Mouse (Mus musculus): ENCODE measurements around the gene Dpf2. TPM values are rescaled to one million over a fixed set of nuclear protein-coding genes. Genes with fewer than 3 reads are reported as not detected.

Dpf2 gene
- polyA plus RNA-seq, 1 experiment from 2014 or later, result 188 TPM

DNA sequence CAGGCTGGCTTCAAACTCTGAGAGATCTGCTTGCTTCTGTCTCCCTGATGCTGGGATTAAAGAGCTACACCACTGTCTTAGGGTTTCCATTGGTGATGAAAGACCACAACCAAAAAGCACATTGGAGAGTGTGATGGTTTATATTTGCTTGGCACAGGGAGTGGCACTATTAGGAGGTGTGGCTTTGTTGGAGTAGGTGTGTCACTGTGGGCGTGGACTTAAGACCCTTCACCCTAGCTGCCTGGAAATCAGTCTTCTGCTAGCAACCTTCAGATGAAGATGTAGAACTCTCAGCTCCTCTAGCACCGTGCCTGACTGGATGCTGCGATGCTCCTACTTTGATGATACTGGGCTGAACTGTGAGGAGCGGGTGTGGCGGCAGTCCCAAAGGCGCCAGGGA lies 25.7 kb upstream of the Dpf2 start:
- H3K4me2 ChIP-seq (replicated peaks; ENCODE audit: low read depth, low read length), result no peak overlapping the region
- H3K9me3 ChIP-seq (ENCODE audit: low read length), result no peaks in the 10 kb centered on the region
- H3K27me3 ChIP-seq (ENCODE audit: insufficient read depth, low read length), result no peaks in the 10 kb centered on the region
- no peak overlapping the region for H3K9ac ChIP-seq (replicated peaks; ENCODE audit: low read length)
- H3K4me3 ChIP-seq (ENCODE audit: low read length), result no peak overlapping the region
- H3K4me1 ChIP-seq (ENCODE audit: insufficient read depth, low read length), result peaks cover 46% of the 10 kb centered on the region
- peaks cover 3% of the 10 kb centered on the region; the same call in 1 of the 2 replicates for H3K36me3 ChIP-seq (ENCODE audit: insufficient read depth, low read length)
- WGBS, result 90% methylated on average over 6 of the region's 6 CpGs
- no peak overlapping the region for H3K27ac ChIP-seq (ENCODE audit: low read length)
- ATAC-seq (ENCODE audit: low FRiP score, low TSS enrichment), result no peak

DNA sequence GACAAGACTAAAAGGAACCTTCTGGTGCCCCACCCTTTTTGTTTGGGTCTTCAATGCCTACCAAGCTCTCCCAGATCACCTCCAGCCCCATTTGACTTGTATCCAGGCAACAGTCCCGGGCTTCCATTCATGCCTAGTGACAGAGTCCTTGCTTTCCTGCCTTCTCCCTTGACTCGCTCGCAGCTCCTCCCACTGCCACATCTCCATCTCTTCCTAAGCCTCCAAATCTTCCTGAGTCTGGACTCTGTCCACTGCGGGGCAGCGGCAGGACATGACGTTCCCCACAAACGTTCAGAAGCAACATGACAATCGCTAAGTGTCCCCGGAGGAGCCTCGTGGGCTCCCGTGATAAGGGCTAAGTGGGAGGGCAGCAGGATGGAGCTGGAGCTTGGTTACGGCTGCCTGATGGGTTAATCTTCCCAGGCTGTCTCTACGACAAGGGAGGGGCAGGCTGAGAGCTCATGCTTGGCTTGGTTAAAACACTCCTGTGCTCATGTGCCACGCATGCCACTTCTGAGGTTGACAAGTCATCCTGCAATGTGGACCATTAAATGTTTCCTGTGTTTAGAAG lies 25.1 kb upstream of the Dpf2 start:
- no peak overlapping the region for H3K27ac ChIP-seq (ENCODE audit: low read length)
- WGBS, result 22% methylated on average over 14 of the region's 14 CpGs
- no peak overlapping the region for H3K4me3 ChIP-seq (ENCODE audit: low read length)
- peaks cover 46% of the 10 kb centered on the region for H3K4me1 ChIP-seq (ENCODE audit: insufficient read depth, low read length)
- no peaks in the 10 kb centered on the region for H3K27me3 ChIP-seq (ENCODE audit: insufficient read depth, low read length)
- no peak overlapping the region for H3K9ac ChIP-seq (replicated peaks; ENCODE audit: low read length)
- 0 out of 2 replicates have a peak overlapping the region, but pooled peaks have one; percentile 13 for H3K4me2 ChIP-seq (replicated peaks; ENCODE audit: low read depth, low read length)
- H3K36me3 ChIP-seq (ENCODE audit: insufficient read depth, low read length), result no peaks in the 10 kb centered on the region; the same call in 1 of the 2 replicates
- ATAC-seq (ENCODE audit: low FRiP score, low TSS enrichment), result no peak
- H3K9me3 ChIP-seq (ENCODE audit: low read length), result no peaks in the 10 kb centered on the region

DNA sequence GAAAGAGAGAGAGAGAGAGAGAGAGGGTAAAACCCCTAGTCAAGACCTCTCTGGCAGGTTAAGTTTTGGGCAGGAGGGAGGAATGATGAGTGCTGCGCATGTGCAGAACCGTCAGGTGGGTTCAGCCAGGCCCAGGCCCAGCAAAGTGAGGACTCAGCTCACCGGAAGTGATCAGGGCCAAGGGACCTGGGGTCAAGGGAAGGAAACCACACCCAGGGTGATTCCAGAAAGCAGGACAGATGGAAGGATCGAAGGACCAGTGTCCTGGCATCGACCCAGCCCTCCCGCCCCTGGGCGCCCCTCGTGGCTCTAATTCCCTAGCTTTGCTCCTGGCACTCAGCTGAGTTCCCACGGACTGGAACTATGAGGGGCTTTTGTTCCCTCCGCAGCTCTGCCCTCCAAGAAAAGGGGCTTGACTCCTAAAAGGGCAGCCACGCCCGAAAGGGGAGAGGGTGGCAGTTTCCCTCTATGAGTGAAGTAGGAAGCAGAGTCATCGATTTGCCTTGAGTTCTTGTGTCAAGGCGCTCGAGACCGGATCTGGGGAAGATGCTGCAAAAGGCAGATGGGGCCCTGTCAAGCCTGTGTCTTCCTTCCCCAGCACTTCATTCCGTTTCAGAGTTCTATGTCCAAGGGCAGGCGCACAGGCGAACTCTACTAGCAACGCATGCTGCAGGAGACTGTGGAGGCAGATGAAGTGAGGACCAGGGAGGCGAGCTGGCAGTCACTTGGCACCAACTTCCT lies 24.5 kb upstream of the Dpf2 start:
- Histone ChIP-seq H3K9me3 (ENCODE audit: low read length) (no peaks in the 10 kb centered on the region), H3K27ac (ENCODE audit: low read length) (no peak overlapping the region), H3K4me2 (replicated peaks; ENCODE audit: low read depth, low read length) (no peak overlapping the region), H3K9ac (replicated peaks; ENCODE audit: low read length) (0 out of 2 replicates have a peak overlapping the region, but pooled peaks have one; percentile 1), H3K36me3 (ENCODE audit: insufficient read depth, low read length) (no peaks in the 10 kb centered on the region; the same call in 1 of the 2 replicates), H3K4me1 (ENCODE audit: insufficient read depth, low read length) (peaks cover 46% of the 10 kb centered on the region), H3K27me3 (ENCODE audit: insufficient read depth, low read length) (no peaks in the 10 kb centered on the region), H3K4me3 (ENCODE audit: low read length) (no peak overlapping the region)
- WGBS, result 79% methylated on average over 21 of the region's 21 CpGs
- ATAC-seq (ENCODE audit: low FRiP score, low TSS enrichment), result no peak

DNA sequence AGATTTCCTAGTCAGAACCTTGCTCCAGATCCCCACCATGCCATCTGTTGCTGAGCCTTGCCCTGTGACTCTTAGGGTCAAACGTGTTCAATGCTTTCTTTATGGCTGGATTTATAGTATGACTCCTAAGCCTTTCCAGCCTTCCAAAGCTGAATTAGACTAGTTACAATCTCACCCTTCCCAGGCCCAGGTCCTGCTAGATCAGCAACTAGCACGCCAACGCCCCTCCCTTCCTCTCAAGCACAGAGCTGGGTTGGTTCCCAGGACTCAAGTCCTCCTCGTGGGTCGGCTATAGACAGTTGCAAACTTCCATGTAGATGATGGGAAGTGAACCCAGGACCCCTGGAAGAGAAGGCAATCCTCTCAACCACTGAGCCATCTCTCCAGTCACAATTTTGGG lies 22.9 kb upstream of the Dpf2 start:
- Histone ChIP-seq H3K4me1 (ENCODE audit: insufficient read depth, low read length) (peaks cover 49% of the 10 kb centered on the region), H3K27me3 (ENCODE audit: insufficient read depth, low read length) (no peaks in the 10 kb centered on the region), H3K4me2 (replicated peaks; ENCODE audit: low read depth, low read length) (0 out of 2 replicates have a peak overlapping the region, but pooled peaks have one; percentile 17), H3K4me3 (ENCODE audit: low read length) (no peak overlapping the region), H3K9me3 (ENCODE audit: low read length) (no peaks in the 10 kb centered on the region), H3K9ac (replicated peaks; ENCODE audit: low read length) (no peak overlapping the region; the same call in 1 of the 2 replicates), H3K27ac (ENCODE audit: low read length) (peak overlapping the region; percentile 67), H3K36me3 (ENCODE audit: insufficient read depth, low read length) (no peaks in the 10 kb centered on the region)
- peak; percentile 47; the same call in 1 of the 2 replicates for ATAC-seq (ENCODE audit: low FRiP score, low TSS enrichment)
- 41% methylated on average over 5 of the region's 5 CpGs for WGBS

DNA sequence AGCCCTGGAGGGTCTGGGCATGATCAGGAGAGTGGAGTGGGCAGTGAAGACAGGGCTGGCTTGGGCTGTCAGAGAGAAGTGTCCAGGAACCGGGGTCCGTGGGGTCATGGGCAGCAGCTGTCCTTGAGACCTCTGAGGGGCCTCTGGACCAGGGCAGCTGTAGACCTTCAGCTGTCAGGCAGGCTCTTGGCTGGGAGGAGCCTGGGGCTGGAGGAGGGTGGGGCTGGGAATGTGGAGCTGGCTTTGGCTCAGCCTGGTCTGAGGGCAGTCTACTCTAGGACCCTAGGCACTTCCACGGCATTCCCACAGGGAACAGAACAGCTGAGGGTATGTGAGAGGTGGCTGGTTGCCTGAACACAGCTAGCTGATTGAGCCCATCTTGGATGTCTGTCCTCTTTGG lies 22.5 kb upstream of the Dpf2 start:
- Histone ChIP-seq H3K27me3 (ENCODE audit: insufficient read depth, low read length) (no peaks in the 10 kb centered on the region), H3K9ac (replicated peaks; ENCODE audit: low read length) (peak overlapping the region; percentile 39), H3K9me3 (ENCODE audit: low read length) (no peaks in the 10 kb centered on the region), H3K4me1 (ENCODE audit: insufficient read depth, low read length) (peaks cover 49% of the 10 kb centered on the region), H3K4me3 (ENCODE audit: low read length) (no peak overlapping the region), H3K27ac (ENCODE audit: low read length) (peak overlapping the region; percentile 67), H3K4me2 (replicated peaks; ENCODE audit: low read depth, low read length) (0 out of 2 replicates have a peak overlapping the region, but pooled peaks have one; percentile 17), H3K36me3 (ENCODE audit: insufficient read depth, low read length) (no peaks in the 10 kb centered on the region)
- ATAC-seq (ENCODE audit: low FRiP score, low TSS enrichment), result peak; percentile 91
- WGBS, result 7% methylated on average over 3 of the region's 3 CpGs

DNA sequence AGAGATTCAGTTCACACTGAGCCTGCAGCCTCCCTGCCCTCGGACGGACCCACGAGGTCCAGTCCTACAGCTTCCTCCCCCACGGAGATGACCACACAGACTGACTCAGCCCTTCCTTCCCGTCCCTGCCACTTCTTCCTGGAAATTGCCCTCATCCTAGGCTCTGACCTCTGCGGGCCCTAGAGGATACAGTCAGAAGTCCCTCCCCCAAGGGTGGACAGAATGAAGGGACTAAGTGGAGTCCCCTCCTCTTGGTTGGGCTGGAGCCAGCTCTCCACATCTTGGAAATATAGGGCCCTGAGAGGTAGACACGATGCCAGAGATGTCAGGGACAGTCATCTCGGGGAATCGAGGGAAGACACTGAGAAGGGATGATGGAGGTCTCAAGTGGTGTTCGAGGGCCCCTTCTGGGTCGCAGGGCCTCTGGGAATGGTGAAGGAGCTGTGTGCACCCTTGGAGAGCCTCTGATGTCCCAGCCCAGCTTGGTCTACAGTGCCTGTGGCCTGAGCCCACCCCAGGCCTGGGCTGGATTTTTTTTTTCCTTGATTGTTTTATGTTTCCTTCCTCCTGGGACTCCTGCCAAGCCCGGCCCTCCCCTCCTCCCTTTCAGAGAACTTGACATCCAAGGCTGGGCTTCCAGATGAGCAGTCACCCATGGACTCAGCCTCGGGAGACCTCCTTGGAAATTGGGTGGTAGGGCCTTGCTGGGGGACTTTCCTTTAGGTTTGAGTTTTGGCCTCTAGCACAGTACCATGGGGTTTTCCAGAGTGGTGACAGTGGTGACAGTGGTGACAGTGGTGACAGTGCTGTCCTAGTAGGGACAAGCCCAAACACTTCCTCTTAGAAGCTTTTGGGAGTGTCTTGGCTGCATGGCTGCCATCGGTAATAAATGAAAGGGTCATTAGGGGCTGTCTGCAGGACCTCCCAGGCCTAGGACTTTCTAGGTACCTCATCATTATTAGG lies 17.1 kb upstream of the Dpf2 start:
- Histone ChIP-seq H3K4me1 (ENCODE audit: insufficient read depth, low read length) (peaks cover 52% of the 10 kb centered on the region), H3K4me2 (replicated peaks; ENCODE audit: low read depth, low read length) (peak overlapping the region; percentile 26), H3K9me3 (ENCODE audit: low read length) (no peaks in the 10 kb centered on the region), H3K9ac (replicated peaks; ENCODE audit: low read length) (peak overlapping the region; percentile 2; the same call in 1 of the 2 replicates), H3K27me3 (ENCODE audit: insufficient read depth, low read length) (no peaks in the 10 kb centered on the region), H3K27ac (ENCODE audit: low read length) (peak overlapping the region; percentile 92), H3K36me3 (ENCODE audit: insufficient read depth, low read length) (no peaks in the 10 kb centered on the region), H3K4me3 (ENCODE audit: low read length) (no peak overlapping the region)
- peak; percentile 78 for ATAC-seq (ENCODE audit: low FRiP score, low TSS enrichment)
- 19% methylated on average over 14 of the region's 14 CpGs for WGBS

DNA sequence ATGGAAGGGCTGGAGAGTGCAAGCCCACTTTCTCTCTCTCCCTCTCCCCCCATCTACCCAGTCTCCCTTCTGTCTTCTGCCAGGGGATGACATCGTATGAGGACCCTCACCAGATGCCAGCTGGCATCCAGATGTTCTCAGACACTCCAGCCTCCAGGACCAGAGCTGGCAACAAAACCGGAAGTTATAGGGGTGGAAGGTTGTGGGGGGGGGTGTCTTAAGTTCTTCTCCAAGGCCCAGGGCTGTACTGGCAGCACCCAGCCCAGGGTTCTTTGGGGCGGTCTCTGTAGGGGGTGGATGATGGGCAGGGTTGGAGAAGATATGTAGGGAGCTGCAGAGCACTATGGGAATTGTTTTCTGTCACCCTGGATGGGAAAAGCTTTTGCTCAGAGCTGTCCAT lies 15.7 kb upstream of the Dpf2 start:
- WGBS, result 42% methylated on average over 3 of the region's 3 CpGs
- Histone ChIP-seq H3K9me3 (ENCODE audit: low read length) (no peaks in the 10 kb centered on the region), H3K27me3 (ENCODE audit: insufficient read depth, low read length) (no peaks in the 10 kb centered on the region), H3K4me3 (ENCODE audit: low read length) (no peak overlapping the region), H3K4me1 (ENCODE audit: insufficient read depth, low read length) (peaks cover 54% of the 10 kb centered on the region), H3K4me2 (replicated peaks; ENCODE audit: low read depth, low read length) (no peak overlapping the region), H3K36me3 (ENCODE audit: insufficient read depth, low read length) (no peaks in the 10 kb centered on the region), H3K27ac (ENCODE audit: low read length) (peak overlapping the region; percentile 92), H3K9ac (replicated peaks; ENCODE audit: low read length) (no peak overlapping the region; the same call in 1 of the 2 replicates)
- ATAC-seq (ENCODE audit: low FRiP score, low TSS enrichment), result no peak

DNA sequence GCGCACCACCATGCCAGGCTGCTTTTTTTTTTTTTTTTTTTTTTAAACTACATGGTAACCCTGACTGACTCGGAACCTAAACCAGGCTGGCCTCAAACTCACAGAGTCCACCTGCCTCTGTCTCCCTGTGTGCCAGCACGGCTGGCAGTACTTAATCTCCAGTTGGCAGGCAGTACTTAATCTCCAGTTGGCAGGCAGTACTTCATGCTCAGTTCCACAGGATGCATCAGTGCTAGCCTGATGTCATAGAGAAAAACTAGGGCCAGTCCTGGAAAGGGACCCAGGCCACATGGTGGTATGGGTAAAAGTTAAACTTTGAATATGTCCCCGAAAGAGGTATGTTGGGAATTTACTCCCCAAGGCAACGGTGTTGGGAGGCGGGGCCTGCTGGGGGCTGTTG lies 15.3 kb upstream of the Dpf2 start:
- Histone ChIP-seq H3K9ac (replicated peaks; ENCODE audit: low read length) (no peak overlapping the region; the same call in 1 of the 2 replicates), H3K9me3 (ENCODE audit: low read length) (no peaks in the 10 kb centered on the region), H3K4me2 (replicated peaks; ENCODE audit: low read depth, low read length) (no peak overlapping the region), H3K4me3 (ENCODE audit: low read length) (no peak overlapping the region), H3K27me3 (ENCODE audit: insufficient read depth, low read length) (no peaks in the 10 kb centered on the region), H3K27ac (ENCODE audit: low read length) (peak overlapping the region; percentile 92; the same call in 1 of the 2 replicates), H3K4me1 (ENCODE audit: insufficient read depth, low read length) (peaks cover 58% of the 10 kb centered on the region), H3K36me3 (ENCODE audit: insufficient read depth, low read length) (no peaks in the 10 kb centered on the region)
- no peak for ATAC-seq (ENCODE audit: low FRiP score, low TSS enrichment)
- 57% methylated on average over 6 of the region's 6 CpGs for WGBS

DNA sequence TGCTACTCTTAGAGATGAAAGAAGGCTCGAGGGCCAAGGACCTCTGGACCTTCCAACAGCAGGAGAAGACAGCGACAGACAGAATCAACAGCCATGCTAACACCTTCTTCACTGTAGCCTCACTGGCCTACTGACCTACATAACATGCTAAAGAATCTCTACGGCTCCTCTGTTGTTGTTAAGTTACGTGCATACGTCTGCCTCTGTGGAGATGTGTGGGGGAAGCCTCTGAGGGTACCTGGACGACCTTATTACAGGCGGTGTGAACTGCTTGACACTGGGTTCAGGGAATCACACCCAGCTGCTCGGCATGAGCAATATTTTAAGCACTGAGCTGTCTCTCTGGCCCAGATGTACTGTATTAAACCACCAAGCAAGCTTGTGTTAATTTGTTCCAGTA lies 14.7 kb upstream of the Dpf2 start:
- Histone ChIP-seq H3K4me2 (replicated peaks; ENCODE audit: low read depth, low read length) (no peak overlapping the region), H3K4me1 (ENCODE audit: insufficient read depth, low read length) (peaks cover 64% of the 10 kb centered on the region), H3K36me3 (ENCODE audit: insufficient read depth, low read length) (no peaks in the 10 kb centered on the region), H3K27me3 (ENCODE audit: insufficient read depth, low read length) (no peaks in the 10 kb centered on the region), H3K4me3 (ENCODE audit: low read length) (no peak overlapping the region), H3K9ac (replicated peaks; ENCODE audit: low read length) (no peak overlapping the region), H3K9me3 (ENCODE audit: low read length) (no peaks in the 10 kb centered on the region), H3K27ac (ENCODE audit: low read length) (peak overlapping the region; percentile 57; the same call in 1 of the 2 replicates)
- ATAC-seq (ENCODE audit: low FRiP score, low TSS enrichment), result no peak
- 49% methylated on average over 8 of the region's 8 CpGs for WGBS

Data from kidney, embryonic 16.5 days (tissue).